Mouse (Mus musculus) thymus, postnatal 4 days (tissue): ENCODE results near the gene Nfatc2ip.
"Not testable (repeated sequence)": the region's sequence is repeated elsewhere in the genome, so short reads cannot be mapped to it uniquely, and the experiment has no call there.

Source experiments
- DNase-seq: peaks from one replicate; pipeline ENCODE4 v3.0.0; 2021

Nfatc2ip gene

DNA sequence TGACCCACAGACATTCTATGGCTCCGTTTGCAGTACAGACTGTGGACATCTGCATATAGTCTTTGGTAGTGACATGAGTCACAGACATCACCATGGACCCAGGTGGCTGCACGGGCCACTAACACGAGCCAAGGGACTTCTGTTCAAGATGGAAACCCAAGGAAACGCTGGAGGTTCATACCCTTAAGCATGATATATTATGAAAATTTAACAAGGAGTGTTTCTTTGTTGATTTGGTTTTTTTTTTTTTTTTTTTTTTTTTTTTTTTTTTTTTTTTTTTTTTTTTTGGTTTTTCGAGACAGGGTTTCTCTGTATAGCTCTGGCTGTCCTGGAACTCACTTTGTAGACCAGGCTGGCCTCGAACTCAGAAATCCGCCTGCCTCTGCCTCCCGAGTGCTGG lies 6.0 kb upstream of the Nfatc2ip start:
- DNase-seq = not testable (repeated sequence)

GRCm38 (mm10) chr7:126399548-126399947 lies 3.0 kb upstream of the Nfatc2ip start:
- peak; percentile 98 for DNase-seq

GRCm38 (mm10) chr7:126397822-126398221 lies 1.3 kb upstream of the Nfatc2ip start:
- DNase-seq = no peak

- no peak for DNase-seq
Observed at GRCm38 (mm10) chr7:126397221-126397620, 684 bp upstream of the Nfatc2ip start.

DNA sequence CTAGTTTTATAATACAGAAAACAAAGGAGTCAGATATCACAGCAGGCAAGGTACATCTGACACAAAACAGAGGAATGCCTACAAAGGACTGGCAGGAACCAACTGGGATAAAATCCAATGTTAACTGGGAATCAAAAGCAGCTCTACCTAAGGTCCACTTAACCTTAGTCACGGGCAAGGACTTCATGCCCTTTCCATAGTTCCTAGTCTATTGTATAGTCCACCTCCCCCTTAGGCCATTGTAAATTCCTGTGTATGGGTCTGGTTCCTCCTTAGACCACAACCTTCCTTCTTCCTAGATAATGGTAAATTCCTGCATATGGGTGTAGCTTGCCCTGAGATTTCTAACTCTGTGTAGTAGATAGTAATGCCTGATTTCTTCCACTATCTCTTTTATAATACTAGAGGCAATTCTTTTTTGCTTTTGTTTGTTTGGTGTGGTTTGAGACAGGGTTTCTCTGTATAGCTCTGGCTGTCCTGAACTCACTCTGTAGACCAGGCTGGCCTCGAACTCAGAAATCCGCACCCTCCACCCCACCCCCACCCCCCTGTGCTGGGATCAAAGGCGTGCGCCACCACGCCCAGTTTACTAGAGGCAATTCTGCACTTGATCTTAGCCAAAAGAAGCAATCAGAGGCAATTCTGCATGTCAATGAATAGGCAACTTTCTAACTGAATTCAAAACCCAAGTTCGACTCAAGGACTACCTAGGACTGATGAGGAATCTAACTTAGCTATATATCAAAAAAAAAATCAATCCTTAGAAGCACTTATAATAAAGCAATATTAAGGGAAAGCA lies 4.3 kb downstream of the Nfatc2ip start:
- DNase-seq = not testable (repeated sequence)

- no peak for DNase-seq
Observed at GRCm38 (mm10) chr7:126388185-126388584, 8.4 kb downstream of the Nfatc2ip start.

GRCm38 (mm10) chr7:126383565-126383964 lies 13.0 kb downstream of the Nfatc2ip start:
- no peak for DNase-seq

- DNase-seq = peak; percentile 95
Observed at GRCm38 (mm10) chr7:126377278-126378158, 19.0 kb downstream of the Nfatc2ip start, which contains the start of gene Spns1. Gene Spns1 (minus strand): TSS chr7:126377450.

DNA sequence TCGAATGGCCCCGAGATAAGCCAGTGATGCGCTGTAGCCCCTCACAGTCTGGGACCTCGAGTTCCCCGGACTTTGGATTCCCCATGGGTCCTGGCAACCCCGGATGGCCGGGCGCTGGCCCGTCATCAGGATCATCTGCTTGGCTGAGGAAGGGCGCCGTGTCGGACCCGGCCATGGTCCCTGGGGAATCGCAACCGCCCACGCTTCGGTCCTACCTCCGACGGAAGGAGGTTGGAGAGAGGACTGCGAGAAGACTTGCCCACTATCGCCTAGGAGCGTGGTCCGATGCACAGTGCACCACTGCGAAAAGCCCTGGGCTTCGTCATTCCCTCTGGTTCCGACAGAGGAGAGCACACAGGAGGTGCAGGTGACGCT lies 19.6 kb downstream of the Nfatc2ip start:
- peak; percentile 55 for DNase-seq

- DNase-seq = peak; percentile 48
Observed at GRCm38 (mm10) chr7:126375012-126375411, 21.5 kb downstream of the Nfatc2ip start.

DNA sequence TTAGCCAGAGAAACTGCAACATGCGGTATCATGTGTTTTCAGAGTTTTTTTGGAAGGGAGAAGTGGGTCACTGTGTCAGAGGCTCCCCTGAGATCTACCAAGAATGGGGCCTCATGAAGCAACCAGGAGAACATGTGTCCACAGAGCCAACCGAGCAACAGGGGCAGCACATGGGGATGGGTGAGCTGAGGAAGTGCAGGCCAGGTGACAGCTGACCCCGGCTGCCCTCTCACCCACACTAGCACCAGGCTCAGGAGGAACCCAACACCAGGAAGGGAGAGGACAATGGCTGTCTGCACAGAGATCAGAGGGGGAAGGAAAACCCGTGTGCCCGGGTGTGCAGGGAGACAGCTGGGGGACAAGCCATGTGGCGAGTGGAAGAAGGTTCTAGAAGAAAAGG lies 22.0 kb downstream of the Nfatc2ip start:
- DNase-seq = peak; percentile 32

- DNase-seq = no peak
Observed at GRCm38 (mm10) chr7:126373007-126373406, 23.5 kb downstream of the Nfatc2ip start.

- DNase-seq = peak; percentile 91
Observed at GRCm38 (mm10) chr7:126369393-126369792, 27.1 kb downstream of the Nfatc2ip start, which contains the start of gene Lat. Gene Lat (minus strand): TSS chr7:126369570.

GRCm38 (mm10) chr7:126368367-126368766 lies 28.2 kb downstream of the Nfatc2ip start:
- DNase-seq = peak; percentile 57

DNA sequence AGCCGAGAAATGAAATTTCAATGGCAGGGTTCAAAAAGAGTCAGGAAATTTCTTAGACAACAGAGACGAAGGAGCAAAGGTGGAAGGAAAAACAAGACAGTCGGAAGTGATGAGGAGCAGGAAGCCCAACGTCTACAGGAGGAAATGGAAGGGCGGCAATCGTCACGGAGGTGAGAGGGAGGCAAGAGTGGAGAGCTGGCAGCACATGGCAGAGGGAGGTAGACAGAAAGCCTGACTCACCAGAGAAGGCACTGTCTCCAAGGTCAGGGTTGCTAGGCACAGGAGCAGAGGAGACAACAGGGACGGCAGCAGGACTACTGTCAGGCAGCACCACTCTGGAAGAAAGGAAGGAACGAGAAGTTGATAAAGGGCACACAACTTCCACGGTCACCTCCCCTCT lies 28.9 kb downstream of the Nfatc2ip start:
- no peak for DNase-seq

- DNase-seq = peak; percentile 9
Observed at GRCm38 (mm10) chr7:126363038-126363437, 33.5 kb downstream of the Nfatc2ip start.

DNA sequence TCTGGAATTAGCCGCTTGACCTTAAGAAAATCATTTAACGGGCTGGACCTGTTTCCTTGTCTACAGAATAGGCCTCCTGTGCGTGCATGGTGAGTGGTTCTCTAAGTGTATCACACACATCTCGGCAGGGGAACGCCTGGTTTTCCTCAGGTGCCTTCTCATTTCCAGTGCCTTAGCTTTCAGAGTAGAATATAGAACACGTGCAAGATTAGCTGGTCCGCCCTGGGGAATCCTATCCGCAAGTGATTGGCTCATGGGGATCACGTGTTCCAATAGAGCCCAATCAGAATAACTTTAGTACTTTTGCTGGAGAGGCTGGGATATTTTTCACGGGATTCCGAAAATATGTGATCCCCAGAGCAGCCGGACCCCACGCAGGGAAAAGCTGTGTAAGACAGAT lies 37.5 kb downstream of the Nfatc2ip start:
- DNase-seq = peak; percentile 10

- no peak for DNase-seq
Observed at GRCm38 (mm10) chr7:126358413-126358812, 38.1 kb downstream of the Nfatc2ip start.

DNA sequence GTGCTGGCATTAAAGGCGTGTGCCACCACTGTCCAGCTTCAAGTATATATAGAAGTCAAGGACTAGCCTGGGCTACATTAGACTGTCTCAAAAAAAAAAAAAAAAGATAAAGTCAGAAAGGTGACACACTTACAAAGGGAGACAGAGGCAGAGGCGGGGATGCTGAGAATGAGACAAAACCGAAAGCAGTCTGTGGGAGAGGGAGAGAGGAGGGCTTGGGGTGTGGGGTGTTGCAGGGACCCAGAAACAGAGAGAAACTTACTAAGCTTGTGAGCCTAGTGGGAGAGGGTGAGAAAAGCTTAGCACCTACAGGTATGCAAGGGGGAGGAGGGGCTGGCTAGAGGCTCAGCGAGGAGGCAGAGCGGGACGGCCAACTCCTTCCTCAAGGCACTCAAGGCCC lies 38.7 kb downstream of the Nfatc2ip start:
- DNase-seq = no peak

DNA sequence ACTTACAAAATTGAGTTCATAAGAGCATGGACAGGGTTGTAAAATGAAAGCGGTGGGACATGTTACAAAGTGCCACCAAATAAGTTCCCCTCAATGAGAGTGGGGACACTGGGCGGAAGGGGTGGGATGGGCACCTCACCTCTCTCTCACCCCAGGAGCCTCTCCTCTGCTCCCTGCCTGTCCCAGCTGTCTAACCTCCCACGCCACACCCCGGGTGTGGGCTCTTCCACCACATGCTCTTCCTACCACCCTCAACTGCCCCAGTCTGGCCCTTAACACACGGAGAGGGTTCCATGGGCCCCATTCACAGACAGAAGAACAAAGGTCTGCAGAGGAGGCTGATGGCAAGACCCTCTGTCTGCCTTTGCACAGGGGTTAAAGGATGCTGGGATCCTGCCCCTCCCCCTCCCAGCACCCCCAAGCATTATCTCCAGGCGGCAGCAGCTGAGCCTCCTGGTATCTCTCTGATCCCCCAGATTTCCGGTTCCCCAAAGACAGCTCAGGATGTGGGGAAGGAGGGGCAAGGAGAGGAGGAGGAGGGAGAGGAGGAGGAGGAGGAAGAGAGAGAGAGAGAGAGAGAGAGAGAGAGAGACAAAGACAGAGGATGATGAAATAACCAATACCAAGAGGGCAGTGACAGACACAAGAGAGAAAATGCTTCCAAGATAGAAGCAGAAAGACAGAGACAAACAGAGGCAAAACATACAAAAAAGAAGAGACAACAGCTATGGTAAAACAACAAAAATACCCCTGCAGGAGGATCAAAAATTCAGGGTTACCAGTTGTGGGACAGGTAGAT lies 39.5 kb downstream of the Nfatc2ip start:
- peak; percentile 65 for DNase-seq

DNA sequence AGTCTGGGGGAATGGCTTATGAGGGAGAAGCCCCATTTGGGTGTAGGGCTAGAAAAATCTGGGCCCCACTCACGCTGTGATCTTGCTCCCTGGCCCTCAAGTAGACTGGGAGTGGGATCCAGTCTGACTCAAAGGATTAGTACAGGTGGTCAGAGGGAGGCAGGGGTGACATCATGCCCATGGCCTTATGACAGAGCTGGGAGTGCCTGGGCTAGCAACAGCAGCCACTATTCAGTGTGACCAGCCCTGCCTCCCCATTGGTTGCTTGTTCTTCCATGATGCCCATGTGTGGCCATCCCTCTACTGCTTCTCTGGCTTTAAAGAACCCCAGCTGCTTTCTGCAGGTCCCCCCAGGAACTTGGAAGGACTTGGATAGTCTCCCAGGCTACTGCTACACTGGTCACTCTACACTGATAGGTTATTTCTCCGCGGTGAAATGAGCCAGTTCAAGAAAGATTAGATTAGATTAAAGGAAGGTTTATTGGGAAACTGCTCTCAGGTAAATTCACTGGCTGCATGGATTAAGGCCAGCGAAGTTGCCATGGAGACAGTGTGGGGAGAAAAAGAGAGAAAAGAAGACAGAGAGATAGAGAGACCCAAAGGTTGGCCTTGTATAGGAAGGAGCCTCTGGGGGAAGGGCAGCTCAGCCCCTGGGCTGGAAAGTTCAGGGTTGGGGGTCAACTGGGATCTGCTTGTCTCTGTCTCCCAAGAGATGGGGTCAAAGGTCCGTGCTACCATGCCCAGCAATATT lies 40.5 kb downstream of the Nfatc2ip start:
- DNase-seq = peak; percentile 11
